Comparison of ENCODE assay signal across 15 mouse cellular contexts in genomic region chr14:24234411-24234810, GRCm38 (mm10). TPM values are rescaled to one million over a fixed set of nuclear protein-coding genes. Genes with fewer than 3 reads are reported as not detected.
DNase-seq lines count a peak whose midpoint lies in the region; ATAC-seq and TF ChIP-seq lines count a peak whose summit lies in the region.
"Had no signal": no experiment of that assay in that cellular context is flagged by ENCODE, and none has a peak within 500 bp of the region (broad histone marks: within the 10 kb centered on the region; RNA-seq: fewer than 3 reads in every experiment).

No protein-coding gene starts in this region.

- H3K4me3 ChIP-seq in liver, adult 2 months (ENCODE audit: insufficient read depth, low read depth, low read length) = no peak overlapping the region
- H3K4me3 ChIP-seq in liver, embryonic 12.5 days = no peak overlapping the region
- no peak overlapping the region for H3K4me3 ChIP-seq in kidney, adult 2 months (ENCODE audit: insufficient read depth, low read depth, low read length)
- H3K4me3 ChIP-seq: lung, embryonic 15.5 days; midbrain, embryonic 15.5 days had no signal

- no peaks in the 10 kb centered on the region for H3K4me1 ChIP-seq in liver, adult 2 months (ENCODE audit: control insufficient read depth, insufficient read depth, low read length)
- H3K4me1 ChIP-seq in liver, embryonic 12.5 days = peaks cover 50% of the 10 kb centered on the region
- H3K4me1 ChIP-seq in kidney, adult 2 months (ENCODE audit: control insufficient read depth, insufficient read depth, low read length) = peaks cover 35% of the 10 kb centered on the region

- ATAC-seq in liver, embryonic 12.5 days = no peak
- ATAC-seq: activated CD4-positive, CD25-positive, alpha-beta regulatory T cell, adult 4 months; midbrain, embryonic 15.5 days had no signal

- TF ChIP-seq CTCF in liver, adult 2 months (IDR thresholded peaks at IDR 0.05; ENCODE audit: low read depth, low read length) = no peak
- TF ChIP-seq CTCF in kidney, adult 2 months (conservative IDR thresholded peaks at IDR 0.05; ENCODE audit: insufficient read depth, insufficient read length, low read depth, low read length) = no peak

- no peak for TF ChIP-seq POLR2A in liver, adult 2 months (IDR thresholded peaks at IDR 0.05; ENCODE audit: extremely low read depth, insufficient read depth, low read length)
- TF ChIP-seq POLR2A in kidney, adult 2 months (IDR thresholded peaks at IDR 0.05; ENCODE audit: low read depth, low read length) = no peak

- whole genome bisulfite sequencing in liver, adult 2 months = 33% methylated on average over 2 of the region's 2 CpGs
- WGBS in liver, embryonic 12.5 days (ENCODE audit: insufficient replicate concordance) = 38% methylated on average over 2 of the region's 2 CpGs
- 29% methylated on average over 2 of the region's 2 CpGs for WGBS in kidney, adult 2 months

- H3K27me3 ChIP-seq in liver, adult 2 months (ENCODE audit: control insufficient read depth, insufficient read depth, low read length) = no peaks in the 10 kb centered on the region
- H3K27me3 ChIP-seq in liver, embryonic 12.5 days (replicated peaks) = peaks cover 13% of the 10 kb centered on the region; the same call in 1 of the 2 replicates
- no peaks in the 10 kb centered on the region for H3K27me3 ChIP-seq in kidney, adult 2 months (replicated peaks; ENCODE audit: control insufficient read depth, insufficient read depth, low read length)
- H3K27me3 ChIP-seq: lung, embryonic 15.5 days; midbrain, embryonic 15.5 days had no signal

- H3K4me2 ChIP-seq in liver, embryonic 12.5 days = no peak overlapping the region
- H3K4me2 ChIP-seq: heart, embryonic 11.5 days; lung, embryonic 15.5 days; midbrain, embryonic 15.5 days had no signal

- no peaks in the 10 kb centered on the region for H3K36me3 ChIP-seq in liver, adult 2 months (ENCODE audit: control insufficient read depth, insufficient read depth, low read length)
- H3K36me3 ChIP-seq in liver, embryonic 12.5 days = no peaks in the 10 kb centered on the region
- no peaks in the 10 kb centered on the region for H3K36me3 ChIP-seq in kidney, adult 2 months (ENCODE audit: control insufficient read depth, insufficient read depth, low read length)
- H3K36me3 ChIP-seq: lung, embryonic 15.5 days; midbrain, embryonic 15.5 days had no signal

- DNase-seq in liver, adult 2 months (ENCODE audit: extremely low read depth, low read depth, low spot score) = peak; percentile 50
- DNase-seq in ZHBTc4 (ENCODE audit: low read depth, low spot score) = peak; percentile 76
- peak; percentile 94 for DNase-seq in kidney, adult 2 months
- DNase-seq in lung, postnatal 36 days = peak; percentile 40
- no peak for DNase-seq in T-cell, adult 2 months (ENCODE audit: low spot score)
- DNase-seq in thymus, postnatal 10 days (ENCODE audit: low spot score in 2 of 2) = no peak
- DNase-seq: spleen, adult 18-20 months; thymus, postnatal 14 days had no signal

- peaks cover 4% of the 10 kb centered on the region for H3K79me2 ChIP-seq in liver, adult 2 months (ENCODE audit: control insufficient read depth, insufficient read depth, low read length)

- H3K9ac ChIP-seq in liver, adult 2 months (ENCODE audit: low read depth, low read length) = no peak overlapping the region
- H3K9ac ChIP-seq in liver, embryonic 12.5 days = no peak overlapping the region
- H3K9ac ChIP-seq: lung, embryonic 15.5 days; midbrain, embryonic 15.5 days had no signal

- no peak overlapping the region for H3K27ac ChIP-seq in liver, adult 2 months (replicated peaks; ENCODE audit: insufficient read depth, low read depth, low read length)
- no peak overlapping the region for H3K27ac ChIP-seq in liver, embryonic 12.5 days
- peak overlapping the region; percentile 92 for H3K27ac ChIP-seq in kidney, adult 2 months (ENCODE audit: insufficient read depth, low read depth, low read length)
- H3K27ac ChIP-seq: lung, embryonic 15.5 days; midbrain, embryonic 15.5 days had no signal

- H3K9me3 ChIP-seq in liver, embryonic 12.5 days (replicated peaks) = no peaks in the 10 kb centered on the region
- H3K9me3 ChIP-seq: lung, embryonic 15.5 days; midbrain, embryonic 15.5 days had no signal

RNA-seq across cellular contexts. Expression of gene Dlg5, which starts 11.3 kb away (rescaled TPM):
- total RNA-seq in liver, adult 2 months (2014; rRNA removed) = 1.3 and 2.4 TPM in 2 replicates
- polyA plus RNA-seq in liver, adult 2 months (2012; rRNA removed) = 2.9 and 4.0 TPM in 2 replicates
- polyA plus RNA-seq in liver, embryonic 12.5 days (2016; fragmentation: Nextera tagmentation; extraction: Ambion mirVana) = 2.2 and 3.2 TPM in 2 replicates
- 31.0 and 37.3 TPM in 2 replicates for polyA plus RNA-seq in kidney, adult 2 months (2012; rRNA removed)

RNA-seq across cellular contexts. Expression of gene E330034G19Rik, which starts 58.6 kb away (rescaled TPM):
- total RNA-seq in liver, adult 2 months (2014; rRNA removed) = not detected in 2 replicates
- not detected in 2 replicates for polyA plus RNA-seq in liver, adult 2 months (2012; rRNA removed)
- not detected in 2 replicates for polyA plus RNA-seq in liver, embryonic 12.5 days (2016; fragmentation: Nextera tagmentation; extraction: Ambion mirVana)
- polyA plus RNA-seq in kidney, adult 2 months (2012; rRNA removed) = not detected in 2 replicates
- total RNA-seq: CH12.LX; left cerebral cortex, postnatal 36 days had no signal
- polyA plus RNA-seq: activated CD4-positive, CD25-positive, alpha-beta regulatory T cell, adult 4 months; heart, embryonic 11.5 days; lung, embryonic 15.5 days; midbrain, embryonic 15.5 days had no signal

Comparison
In these comparisons a context has a peak if more than half of its experiments do, and no peak if none do; other contexts are left out.
1. DNase-seq: peak in liver, adult 2 months (single experiment), ZHBTc4 (single experiment), kidney, adult 2 months (single experiment) and lung, postnatal 36 days (single experiment); none in T-cell, adult 2 months (single experiment) and thymus, postnatal 10 days (0 of 2).